Mouse (Mus musculus) megakaryocyte, embryonic 14.5 days (primary cell): ENCODE data around the gene Fads2.

Experiments used
- FLI1 ChIP-seq: IDR thresholded peaks from 2 replicates; pipeline ENCODE4 v1.6.1; 2012; ENCODE audit warnings: low read length, inconsistent platforms, mixed read lengths
- GATA1 ChIP-seq: IDR thresholded peaks from 3 replicates; pipeline ENCODE4 v1.6.1; 2012; ENCODE audit warnings: mixed read lengths, low read length, inconsistent platforms, borderline replicate concordance

- TF ChIP-seq GATA1: no peak
- peak; percentile 86 for TF ChIP-seq FLI1
Observed at GRCm38 (mm10) chr19:10064173-10065012, 37.2 kb downstream of the Fads2 start.
